Mouse (Mus musculus) liver, embryonic 14.5 days (tissue): Measurements from ENCODE around the gene Hpcal1. TPM values are rescaled to one million over a fixed set of nuclear protein-coding genes. Genes with fewer than 3 reads are reported as not detected.
A peak's percentile ranks its signal among the peaks of the same experiment; 100 is the strongest.
"Not testable (repeated sequence)": the region's sequence is repeated elsewhere in the genome, so short reads cannot be mapped to it uniquely, and the experiment has no call there.

Experiments used
- ATAC-seq: fragments of 200-750 bp; cut with Nextera tagmentation; 2 replicates; pipeline ENCODE4 v1.8.0; 2017; ENCODE audit warnings: moderate number of reproducible peaks, mild to moderate bottlenecking, moderate library complexity; ENCODE audit not compliant: insufficient read depth
- DNase-seq, 3 experiments: peaks; one replicate each; pipeline ENCODE4 v3.0.0-alpha.2; 2012 to 2013; ENCODE audit warnings: low read depth in 3 of 3, low spot score in 3 of 3
- H3K27ac ChIP-seq: fragments of 300-500 bp; sonication (generic); 2 replicates; pipeline ENCODE4 v1.5.1; 2014; ENCODE audit warnings: moderate library complexity, mild to moderate bottlenecking, control low read depth, inconsistent platforms
- H3K27me3 ChIP-seq: fragments of 300-500 bp; sonication (generic); 2 replicates; pipeline ENCODE4 v1.6.1; 2014; ENCODE audit warnings: mild to moderate bottlenecking, low read length, moderate library complexity; ENCODE audit not compliant: control insufficient read depth, insufficient read depth
- H3K36me3 ChIP-seq: fragments of 300-500 bp; sonication (generic); replicated peaks from 2 replicates; pipeline ENCODE4 v1.6.1; 2014; ENCODE audit warnings: low read depth; ENCODE audit not compliant: control insufficient read depth, insufficient read depth
- H3K4me1 ChIP-seq, 2 experiments: fragments of 200-500 bp in 1 of 2; fragments of 300-500 bp in 1 of 2; sonication (generic) in 1 of 2; replicated peaks; 2 replicates each; pipeline ENCODE4 v1.6.1; 2012 to 2014; ENCODE audit warnings: antibody characterized with exemption in 1 of 2, inconsistent platforms in 1 of 2, low read length in 1 of 2; ENCODE audit not compliant: control insufficient read depth in 2 of 2, insufficient read depth in 2 of 2
- H3K4me2 ChIP-seq: fragments of 300-500 bp; sonication (generic); 2 replicates; pipeline ENCODE4 v1.6.1; 2014; ENCODE audit warnings: low read depth, mild to moderate bottlenecking, control low read depth, moderate library complexity
- H3K4me3 ChIP-seq, 2 experiments: fragments of 200-500 bp in 1 of 2; fragments of 300-500 bp in 1 of 2; sonication (generic) in 1 of 2; 2 replicates each; pipeline ENCODE4 v1.5.1; 2012 to 2014; ENCODE audit warnings: low read depth in 2 of 2, low read length in 2 of 2, mild to moderate bottlenecking in 2 of 2, control low read depth in 1 of 2, inconsistent platforms in 1 of 2, moderate library complexity in 1 of 2; ENCODE audit not compliant: insufficient read depth in 1 of 2
- H3K9ac ChIP-seq: fragments of 300-500 bp; sonication (generic); replicated peaks from 2 replicates; pipeline ENCODE4 v1.6.1; 2014; ENCODE audit warnings: mild to moderate bottlenecking, control low read depth, moderate library complexity
- H3K9me3 ChIP-seq: fragments of 300-500 bp; sonication (generic); 2 replicates; pipeline ENCODE4 v1.6.1; 2016; ENCODE audit warnings: low read length, mixed read lengths; ENCODE audit not compliant: control insufficient read depth
- CTCF ChIP-seq: IDR thresholded peaks from 2 replicates; pipeline ENCODE4 v1.5.1; 2016; ENCODE audit warnings: antibody characterized with exemption, low read depth, control low read depth
- EP300 ChIP-seq: IDR thresholded peaks from 2 replicates; pipeline ENCODE4 v1.6.1; 2016; ENCODE audit warnings: antibody characterized with exemption, low read depth
- WGBS: fragments of 180-500 bp; shearing (Covaris S2); extraction: QIAGEN DNeasy Blood & Tissue Kit; methylation state at CpG from one replicate; pipeline ENCODE4 v1.1.7; 2014; ENCODE audit not compliant: insufficient replicate concordance; 5-methylcytosine and 5-hydroxymethylcytosine counted together
- polyA plus RNA-seq, 2 experiments: library from polyadenylated mRNA; depleted of rRNA in 1 of 2; stranded (reverse) in 1 of 2; unstranded in 1 of 2; fragments of >200 nt; fragmentation: Nextera tagmentation in 1 of 2; extraction: Ambion mirVana in 1 of 2; gene quantifications; 2 replicates each; pipeline versions ENCODE4 v1.2.1 to v1.2.3; 2012 to 2014

Hpcal1 gene
- polyA plus RNA-seq, 2 experiments: 13.6 to 16.6 TPM

- TF ChIP-seq EP300 (no peak), CTCF (no peak)
- H3K9ac ChIP-seq: no peak overlapping the region
- no peak for DNase-seq
- no peaks in the 10 kb centered on the region for H3K9me3 ChIP-seq
- no peaks in the 10 kb centered on the region for H3K36me3 ChIP-seq
- H3K4me3 ChIP-seq: no peak overlapping the region
- WGBS: 38% methylated on average over 2 of the region's 2 CpGs
- ATAC-seq: no peak
- no peak overlapping the region for H3K27ac ChIP-seq
- H3K4me2 ChIP-seq: no peak overlapping the region
- H3K4me1 ChIP-seq: peaks cover 0 to 7% of the 10 kb centered on the region in 2 experiments; a peak in 1 of 4 replicates
- no peaks in the 10 kb centered on the region for H3K27me3 ChIP-seq
These were observed 79.9 kb downstream of the Hpcal1 start for GRCm38 (mm10) chr12:17770538-17770937.

GRCm38 (mm10) chr12:17773721-17774120 is 83.1 kb downstream of the Hpcal1 start:
- not testable (repeated sequence) for H3K27ac ChIP-seq, DNase-seq, H3K4me1 ChIP-seq, H3K36me3 ChIP-seq, H3K9me3 ChIP-seq, ATAC-seq, H3K27me3 ChIP-seq, H3K4me2 ChIP-seq, H3K4me3 ChIP-seq, H3K9ac ChIP-seq
- WGBS: 60% methylated on average over 5 of the region's 5 CpGs

- not testable (repeated sequence) for H3K4me2 ChIP-seq, H3K9ac ChIP-seq, H3K9me3 ChIP-seq, H3K27me3 ChIP-seq, ATAC-seq, H3K27ac ChIP-seq, DNase-seq, H3K4me3 ChIP-seq, H3K4me1 ChIP-seq, H3K36me3 ChIP-seq
- 55% methylated on average over 3 of the region's 3 CpGs for WGBS
These were observed 84.2 kb downstream of the Hpcal1 start for GRCm38 (mm10) chr12:17774842-17775241.

GRCm38 (mm10) chr12:17778320-17778719 is 87.7 kb downstream of the Hpcal1 start:
- ATAC-seq (no peak), DNase-seq (no peak)
- Histone ChIP-seq H3K9me3 (no peaks in the 10 kb centered on the region), H3K36me3 (no peaks in the 10 kb centered on the region), H3K9ac (no peak overlapping the region), H3K27ac (no peak overlapping the region), H3K4me3 (no peak overlapping the region), H3K27me3 (no peaks in the 10 kb centered on the region), H3K4me1 (no peaks in the 10 kb centered on the region), H3K4me2 (no peak overlapping the region)
- 16% methylated on average over 3 of the region's 3 CpGs for WGBS
- TF ChIP-seq CTCF (peak; percentile 78), EP300 (no peak)

GRCm38 (mm10) chr12:17779093-17779492 is 88.4 kb downstream of the Hpcal1 start:
- Histone ChIP-seq H3K36me3 (no peaks in the 10 kb centered on the region), H3K27me3 (no peaks in the 10 kb centered on the region), H3K4me2 (no peak overlapping the region), H3K9ac (no peak overlapping the region), H3K27ac (no peak overlapping the region), H3K4me3 (no peak overlapping the region), H3K9me3 (no peaks in the 10 kb centered on the region), H3K4me1 (no peaks in the 10 kb centered on the region)
- no peak for ATAC-seq
- DNase-seq: no peak
- 43% methylated on average over 3 of the region's 3 CpGs for WGBS
- TF ChIP-seq EP300 (no peak), CTCF (no peak)

- H3K9me3 ChIP-seq: no peaks in the 10 kb centered on the region
- H3K4me2 ChIP-seq: no peak overlapping the region
- 52% methylated on average over 3 of the region's 3 CpGs for WGBS
- no peaks in the 10 kb centered on the region for H3K4me1 ChIP-seq
- ATAC-seq (no peak), DNase-seq (no peak)
- H3K27me3 ChIP-seq: no peaks in the 10 kb centered on the region
- no peak overlapping the region for H3K9ac ChIP-seq
- H3K36me3 ChIP-seq: no peaks in the 10 kb centered on the region
- no peak overlapping the region for H3K4me3 ChIP-seq
- TF ChIP-seq CTCF: peak; percentile 41; the same call in 1 of the 2 replicates
- TF ChIP-seq EP300: no peak
- H3K27ac ChIP-seq: no peak overlapping the region
These were observed 98.8 kb downstream of the Hpcal1 start for GRCm38 (mm10) chr12:17789486-17789885.
